Mouse (Mus musculus) spleen, adult 2 months (tissue): ENCODE data around the gene Slc10a7.

Source experiments
- CTCF ChIP-seq: fragments of 200-500 bp; IDR thresholded peaks from 2 replicates; pipeline ENCODE4 v1.5.1; 2011; ENCODE audit warnings: mild to moderate bottlenecking, inconsistent platforms; ENCODE audit not compliant: insufficient read depth, insufficient read length, insufficient replicate concordance; ENCODE audit errors: extremely low read depth
- POLR2A ChIP-seq: fragments of 200-500 bp; IDR thresholded peaks from 2 replicates; pipeline ENCODE4 v1.6.1; 2011; ENCODE audit warnings: low read depth, low read length, inconsistent platforms

DNA sequence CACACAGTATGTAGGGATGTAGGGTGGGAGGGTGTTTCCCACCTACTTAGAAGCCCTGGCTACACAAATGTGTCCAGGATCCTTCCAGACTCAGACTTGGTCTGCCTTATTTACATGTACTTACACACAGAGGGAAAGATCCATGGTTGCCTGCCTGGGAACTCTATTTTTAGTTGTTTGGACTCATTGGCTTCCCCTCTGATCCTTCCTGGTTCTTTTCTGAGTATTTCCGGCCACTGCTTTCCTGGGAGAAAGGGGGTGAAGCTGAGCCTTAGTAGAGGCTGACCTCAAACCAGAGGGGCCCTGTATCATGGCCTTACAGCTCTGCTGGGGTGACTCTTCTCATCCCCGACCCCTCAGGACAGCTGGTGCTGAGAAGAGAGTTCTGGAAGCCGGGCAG, 232.3 kb downstream of the Slc10a7 start:
- TF ChIP-seq CTCF (no peak), POLR2A (no peak)
